Mouse (Mus musculus) ES-Bruce4 (cell line): Measurements from ENCODE around the gene Prpf18.

Experiments
- CTCF ChIP-seq: IDR thresholded peaks from one replicate; pipeline ENCODE4 v1.8.1; 2011; ENCODE audit warnings: low read depth, low read length
- EP300 ChIP-seq: IDR thresholded peaks from 2 replicates; pipeline ENCODE4 v1.6.1; 2011; ENCODE audit warnings: low read depth, low read length; ENCODE audit not compliant: insufficient read depth
- POLR2A ChIP-seq: IDR thresholded peaks from one replicate; pipeline ENCODE4 v1.8.1; 2011; ENCODE audit warnings: low read length; ENCODE audit not compliant: insufficient read depth

DNA sequence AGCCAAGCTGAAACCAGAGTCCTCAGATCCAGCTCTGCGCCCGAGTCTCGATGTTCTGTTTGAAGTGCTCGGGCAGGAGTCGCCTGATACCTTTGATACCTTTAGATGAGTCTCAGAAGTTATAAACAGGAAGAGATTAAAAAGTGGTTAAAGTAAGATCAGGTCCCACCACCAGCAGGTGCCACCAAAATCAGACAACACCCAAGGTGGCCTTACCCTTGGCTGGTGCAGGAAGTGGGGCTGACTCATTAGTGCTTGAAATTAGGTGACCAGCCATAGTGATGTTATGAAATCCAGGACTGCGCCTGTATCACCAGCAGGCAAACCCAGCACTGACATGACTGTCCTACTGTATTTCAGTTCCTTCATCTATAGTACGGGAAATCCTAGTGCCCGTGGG is 17.8 kb upstream of the Prpf18 start:
- no peak for TF ChIP-seq EP300
- no peak for TF ChIP-seq POLR2A
- TF ChIP-seq CTCF: no peak
